Mouse (Mus musculus) adrenal gland, adult (tissue): ENCODE data around the gene C9.
A peak's percentile ranks its signal among the peaks of the same experiment; 100 is the strongest.

Experiments used
- DNase-seq, 2 experiments: peaks; one replicate each; pipeline ENCODE4 v3.0.0; 2022 to 2023; ENCODE audit warnings: low spot score in 1 of 2; ENCODE audit not compliant: inconsistent age in 2 of 2

Gene C9

GRCm38 (mm10) chr15:6445135-6445534 lies at the start of gene C9:
TSS of gene C9 (plus strand) at chr15:6445327.
- DNase-seq = no peak

- DNase-seq = peak in 1 of 2 experiments; percentile 50
These were observed 46.9 kb upstream of the C9 start for GRCm38 (mm10) chr15:6398211-6398610.

GRCm38 (mm10) chr15:6398881-6399280 lies 46.2 kb upstream of the C9 start:
- DNase-seq = peak in 1 of 2 experiments; percentile 73

GRCm38 (mm10) chr15:6400115-6400514 lies 45.0 kb upstream of the C9 start:
- DNase-seq = peak in 1 of 2 experiments; percentile 67

DNA sequence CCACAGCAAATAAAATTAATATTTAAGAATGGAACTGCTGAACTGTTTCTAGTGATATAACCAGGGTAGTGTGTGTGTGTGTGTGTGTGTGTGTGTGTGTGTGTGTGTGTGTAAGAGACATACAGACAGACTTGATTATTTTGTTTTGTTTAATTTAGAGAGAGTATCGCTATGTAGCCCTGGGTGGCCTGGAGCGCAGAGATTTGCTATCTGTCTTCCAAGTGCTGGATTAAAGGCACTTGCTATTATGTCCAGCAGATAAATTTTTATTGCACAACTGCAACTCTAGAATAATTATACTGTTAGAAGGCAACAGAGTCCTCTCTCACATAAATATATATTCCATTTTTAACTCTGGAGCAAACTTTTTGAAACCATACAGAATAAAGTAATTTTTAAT lies 42.7 kb upstream of the C9 start:
- DNase-seq = peak in 1 of 2 experiments; percentile 43

DNA sequence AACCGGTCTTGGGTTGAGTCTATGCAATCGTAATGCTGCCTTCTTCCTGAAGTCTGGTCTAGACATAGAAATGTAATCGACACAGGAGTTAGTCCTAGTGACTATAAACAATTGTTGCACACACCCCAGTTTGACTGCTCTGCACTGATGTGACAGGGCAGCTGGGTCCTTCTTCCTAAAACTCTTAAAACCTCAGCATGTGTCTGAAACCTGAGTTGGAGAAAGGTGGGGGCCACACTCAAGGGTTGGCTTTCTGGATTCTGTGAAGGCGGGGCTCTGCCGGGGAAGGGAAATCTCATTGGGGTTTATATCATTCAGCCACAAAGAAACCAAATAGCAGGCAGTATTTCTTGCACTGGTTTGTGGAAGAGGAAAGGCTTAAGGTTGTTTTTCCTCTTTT lies 41.0 kb upstream of the C9 start:
- DNase-seq = peak in 1 of 2 experiments; percentile 72

DNA sequence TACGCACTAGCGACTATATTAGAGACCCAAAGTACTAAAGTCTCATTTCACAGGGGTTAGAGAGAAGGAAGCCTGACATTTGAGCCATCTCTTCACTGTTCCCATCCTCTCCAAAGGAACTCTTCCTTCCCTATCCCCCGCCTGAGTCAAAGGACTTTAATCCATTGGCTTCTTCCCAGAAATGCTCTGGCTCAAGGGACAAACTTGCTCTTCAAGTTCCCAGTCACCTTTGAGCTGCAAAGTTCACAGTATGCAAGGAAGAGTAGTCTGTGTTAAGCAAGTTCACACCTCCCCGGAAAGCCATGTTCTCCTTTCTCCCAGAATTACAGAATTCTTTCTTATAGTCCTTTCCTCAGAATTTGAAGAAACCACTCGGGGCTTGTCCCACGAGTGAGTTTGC lies 38.4 kb upstream of the C9 start:
- DNase-seq = no peak

DNA sequence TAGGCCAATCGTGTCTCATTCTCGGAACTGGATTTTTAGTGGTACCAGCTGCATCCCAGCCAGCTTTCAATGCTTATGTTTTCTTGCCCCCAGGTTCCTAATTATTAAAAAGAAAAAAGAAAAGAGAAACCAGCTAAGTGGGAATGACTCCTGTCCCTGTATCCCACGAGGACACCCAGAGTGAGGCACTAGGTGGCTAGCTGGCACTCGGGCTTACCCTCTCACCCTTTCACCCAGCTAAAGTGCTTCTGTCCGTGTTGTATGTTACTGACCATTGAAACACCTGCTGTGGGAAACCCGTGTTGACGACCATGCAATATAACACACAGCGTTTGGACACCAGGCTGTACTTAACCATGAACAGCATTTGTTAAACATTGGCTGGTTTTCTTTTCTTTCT lies 36.1 kb upstream of the C9 start:
- peak in 1 of 2 experiments; percentile 75 for DNase-seq

DNA sequence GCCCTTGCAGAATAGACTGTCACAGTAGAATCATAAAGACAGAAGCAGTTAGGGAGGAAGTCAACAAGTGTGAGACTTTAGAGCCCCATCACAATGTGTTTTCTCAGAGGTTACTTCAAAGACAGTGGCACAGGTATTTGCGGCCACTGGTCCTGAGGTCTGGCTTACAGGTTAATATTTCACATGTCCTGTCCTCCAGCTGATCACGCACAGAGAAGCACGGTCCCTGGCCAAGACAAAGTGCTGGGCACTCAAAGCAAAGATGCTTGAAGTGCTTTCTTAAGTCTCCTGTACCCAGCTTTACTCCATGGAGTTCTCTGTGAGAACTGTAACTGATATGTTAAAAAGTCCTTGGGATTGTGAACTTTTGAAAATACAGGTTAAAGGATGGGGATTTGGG lies 35.0 kb upstream of the C9 start:
- DNase-seq = no peak

DNA sequence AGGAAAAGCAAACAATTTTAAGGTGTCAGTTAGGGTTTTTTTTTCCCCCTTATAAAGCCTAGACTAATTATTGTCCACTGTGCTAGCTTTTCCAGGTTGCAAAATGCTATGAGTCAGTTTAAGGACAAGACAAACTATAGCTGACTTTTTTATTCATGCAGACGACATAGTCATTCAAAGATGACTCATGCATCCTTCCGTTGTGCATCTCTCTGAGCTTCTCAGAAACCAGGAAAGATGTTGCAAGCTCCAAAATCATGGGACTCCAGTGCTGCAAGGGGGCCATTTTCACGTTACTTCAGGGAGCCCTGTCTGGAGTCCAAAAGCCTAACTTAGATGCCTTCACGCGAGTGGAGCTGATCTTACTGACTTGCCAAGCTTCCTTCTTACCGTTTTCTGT lies 33.8 kb upstream of the C9 start:
- DNase-seq = peak in 1 of 2 experiments; percentile 89

DNA sequence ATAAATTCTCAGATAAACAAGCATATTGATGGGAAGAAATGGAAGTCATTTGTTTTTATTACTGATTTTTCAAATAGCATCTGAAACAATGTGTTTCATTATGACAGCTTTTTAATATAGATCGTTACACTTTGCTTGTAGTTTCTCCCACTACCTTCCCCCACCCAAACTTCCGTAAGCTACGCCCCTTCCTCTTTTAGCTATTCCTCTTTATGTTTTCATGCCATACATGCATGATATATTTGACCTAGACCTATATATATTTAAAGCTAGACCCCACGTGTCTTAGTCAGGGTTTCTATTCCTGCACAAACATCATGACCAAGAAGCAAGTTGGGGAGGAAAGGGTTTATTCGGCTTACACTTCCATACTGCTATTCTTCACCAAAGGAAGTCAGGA lies 29.8 kb upstream of the C9 start:
- no peak for DNase-seq

GRCm38 (mm10) chr15:6431777-6432176 lies 13.3 kb upstream of the C9 start:
- no peak for DNase-seq

GRCm38 (mm10) chr15:6432411-6432810 lies 12.7 kb upstream of the C9 start:
- peak in 1 of 2 experiments; percentile 58 for DNase-seq

DNA sequence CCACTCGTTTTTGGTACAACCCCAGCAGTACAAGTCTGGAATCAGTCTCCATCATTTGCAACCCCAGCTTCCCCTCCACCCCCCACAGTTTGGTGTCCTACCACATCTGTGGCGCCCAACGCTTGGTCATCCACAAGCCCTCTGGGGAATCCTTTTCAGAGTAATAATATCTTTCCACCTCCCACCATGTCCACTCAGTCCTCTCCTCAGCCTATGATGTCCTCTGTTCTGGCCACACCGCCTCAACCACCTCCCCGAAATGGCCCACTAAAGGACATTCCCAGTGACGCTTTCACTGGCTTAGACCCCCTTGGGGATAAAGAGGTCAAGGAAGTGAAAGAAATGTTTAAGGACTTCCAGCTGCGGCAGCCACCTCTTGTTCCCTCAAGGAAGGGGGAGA lies 9.8 kb upstream of the C9 start:
- peak in 1 of 2 experiments; percentile 45 for DNase-seq

DNA sequence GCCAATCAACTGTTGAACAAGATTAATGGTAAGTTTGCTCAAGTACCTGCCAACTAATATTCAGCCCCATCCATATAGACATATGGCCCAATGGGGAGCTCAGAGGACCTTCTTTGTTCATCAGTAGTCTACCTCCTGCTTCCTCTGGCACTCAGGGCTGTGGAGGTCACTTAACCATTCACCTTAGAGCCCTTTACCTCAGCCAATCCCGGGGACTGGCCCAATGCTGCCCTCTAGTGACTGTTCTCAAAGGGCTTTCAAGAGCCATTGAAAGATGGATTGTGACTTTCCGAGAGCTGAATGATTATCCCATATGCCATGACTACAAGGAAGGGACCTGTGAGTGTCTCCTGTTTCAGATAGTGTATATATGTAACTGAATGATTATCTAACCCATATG lies 9.4 kb upstream of the C9 start:
- peak; percentile 58 to 90 for DNase-seq

DNA sequence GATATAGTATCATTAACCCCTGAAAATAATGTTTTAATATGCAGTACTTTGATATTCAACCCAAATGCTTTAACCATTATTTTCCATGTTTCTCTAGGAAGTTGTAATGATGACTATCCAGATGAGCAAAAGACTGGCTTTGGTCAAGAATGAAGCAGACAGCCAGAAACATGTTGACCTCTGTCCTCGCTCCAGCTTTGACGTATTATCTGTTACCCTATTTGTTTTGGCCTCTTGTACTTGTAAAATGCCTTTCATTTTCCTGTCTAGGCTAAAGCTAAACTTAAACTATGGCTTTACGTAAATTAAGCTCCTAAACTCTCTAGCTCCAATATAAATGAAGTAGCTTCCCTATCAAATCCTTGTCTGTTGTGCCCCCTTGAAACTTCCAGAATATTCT lies 6.4 kb upstream of the C9 start:
- DNase-seq = no peak

DNA sequence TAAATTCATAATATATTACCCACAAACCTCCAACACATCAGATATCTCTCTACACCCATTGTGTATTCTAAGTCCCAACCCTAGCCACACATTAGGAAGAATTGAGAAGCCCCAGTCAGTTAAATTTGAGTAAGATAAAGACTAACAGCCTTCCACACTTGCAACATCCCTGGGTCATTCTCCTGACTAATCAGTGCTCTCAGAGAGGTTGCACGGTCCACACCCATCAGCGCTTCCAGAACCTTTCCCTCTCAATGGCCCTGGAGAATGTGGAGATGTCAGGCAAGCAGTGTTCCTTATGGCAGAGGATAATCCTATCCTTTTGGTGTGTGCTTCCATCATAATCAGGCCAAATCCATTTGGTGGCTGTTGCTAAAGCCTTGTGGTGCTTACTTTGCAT lies 675 bp upstream of the C9 start:
- DNase-seq = no peak

GRCm38 (mm10) chr15:6446181-6446580 lies 1.1 kb downstream of the C9 start:
- no peak for DNase-seq

- peak; percentile 47 to 69 for DNase-seq
These were observed 3.8 kb downstream of the C9 start for GRCm38 (mm10) chr15:6448892-6449291.

DNA sequence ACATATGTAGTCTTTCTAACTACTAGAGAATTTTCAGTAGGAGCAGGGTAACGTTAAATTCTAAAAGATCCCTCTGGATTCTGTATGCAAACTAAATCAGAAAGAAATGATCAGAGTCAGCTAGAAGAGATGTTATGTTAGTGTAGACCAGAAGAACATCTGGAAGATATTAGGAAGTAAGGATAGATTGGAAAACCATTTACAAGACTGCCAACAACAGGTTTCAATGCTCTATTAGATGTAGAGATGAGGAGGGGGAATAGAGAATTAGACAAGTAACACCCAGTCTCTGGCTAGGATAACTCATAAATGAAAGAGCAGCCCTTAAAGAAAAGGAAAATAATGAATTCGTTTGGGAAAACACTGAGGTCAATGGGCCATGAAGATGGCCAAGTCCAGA lies 9.3 kb downstream of the C9 start:
- DNase-seq = no peak

- DNase-seq = no peak
These were observed 16.3 kb downstream of the C9 start for GRCm38 (mm10) chr15:6461381-6461780.

DNA sequence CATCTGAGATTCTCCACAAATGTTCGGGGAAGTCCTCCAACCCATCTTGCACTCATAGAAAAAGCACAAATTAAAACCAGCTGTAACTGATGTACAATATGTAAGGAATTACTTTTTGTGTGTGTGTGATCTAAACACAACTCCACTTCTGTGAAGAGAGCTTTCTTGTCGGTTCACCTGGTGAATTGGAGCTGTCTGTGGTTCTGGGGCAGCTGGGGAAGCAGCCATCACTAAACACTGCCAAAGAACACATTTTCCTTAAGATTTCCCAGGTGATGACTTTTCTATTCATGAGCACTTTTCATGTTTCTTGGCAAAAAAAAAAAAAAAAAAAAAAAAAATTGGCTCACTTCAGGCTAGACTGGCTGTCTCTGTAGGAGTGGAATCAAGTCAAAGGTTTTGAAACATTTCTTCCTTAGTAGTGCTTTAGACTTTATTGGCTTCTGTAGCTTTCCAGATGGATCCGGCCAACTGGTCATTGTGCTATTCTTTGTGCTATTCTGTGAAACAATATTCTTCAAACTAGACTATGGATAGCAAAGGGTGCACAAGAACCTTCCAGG lies 18.3 kb downstream of the C9 start:
- no peak for DNase-seq

DNA sequence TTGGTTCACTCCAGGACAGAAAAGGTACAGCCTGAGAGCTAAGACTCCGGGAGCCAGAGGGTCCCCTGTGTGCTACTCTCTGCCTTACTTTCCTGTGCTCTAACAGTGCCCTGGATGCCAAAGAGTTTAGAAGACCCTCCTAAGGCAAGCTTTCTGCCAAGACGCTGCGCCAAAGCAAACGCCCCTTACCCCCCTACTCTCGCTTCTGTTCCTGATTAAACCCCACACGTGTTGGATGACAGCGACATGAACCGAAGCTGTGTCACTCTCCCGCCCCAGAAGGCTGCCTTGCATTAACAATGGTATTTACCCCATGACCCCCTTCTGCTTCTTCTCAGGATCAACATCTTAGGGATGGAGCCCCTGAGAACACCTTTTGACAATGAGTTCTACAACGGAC lies 21.9 kb downstream of the C9 start:
- no peak for DNase-seq

DNA sequence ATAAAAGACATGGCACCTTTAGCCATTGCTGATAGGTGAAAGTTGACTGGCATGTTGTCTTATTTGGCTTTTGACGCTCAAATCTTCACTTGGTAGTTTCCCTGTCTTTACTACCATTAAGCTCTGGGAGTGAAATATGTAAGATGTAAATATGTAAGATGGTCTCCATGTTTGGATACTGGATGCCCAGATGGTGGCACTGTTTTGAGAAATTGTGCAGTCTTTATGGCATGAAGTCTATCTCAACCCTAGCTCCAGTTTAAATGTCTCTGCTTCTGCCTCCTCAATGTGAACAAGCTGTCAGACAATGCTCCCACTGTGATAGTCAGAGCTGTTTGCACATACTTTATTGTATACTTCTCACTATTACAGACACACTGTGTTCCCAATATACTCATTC lies 23.7 kb downstream of the C9 start:
- no peak for DNase-seq
